Mouse (Mus musculus): Measurements from ENCODE around the gene Gm14393.
"Not testable (repeated sequence)": the region's sequence is repeated elsewhere in the genome, so short reads cannot be mapped to it uniquely, and the experiment has no call there.

Gm14393 gene

GRCm38 (mm10) chr2:175067681-175068261 lies at the start of gene Gm14393:
Gene Gm14393, minus strand, starts transcription at chr2:175067781.
- DNase-seq (ENCODE audit: low spot score in 2 of 2): not testable (repeated sequence)

- DNase-seq (ENCODE audit: low spot score in 2 of 2): not testable (repeated sequence)
Observed at GRCm38 (mm10) chr2:175044268-175044667, 23.3 kb downstream of the Gm14393 start.

Measured in thymus, postnatal 10 days (tissue).